Mouse (Mus musculus) liver, embryonic 12.5 days (tissue): ENCODE results near the gene Tmod3. TPM values are rescaled to one million over a fixed set of nuclear protein-coding genes. Genes with fewer than 3 reads are reported as not detected.

ENCODE experiments used
- ATAC-seq: fragments of 200-750 bp; cut with Nextera tagmentation; 2 replicates; pipeline ENCODE4 v1.8.0; 2017; ENCODE audit warnings: moderate number of reproducible peaks, mild to moderate bottlenecking, moderate library complexity
- H3K27ac ChIP-seq: fragments of 300-500 bp; sonication (generic); 2 replicates; pipeline ENCODE4 v1.5.1; 2016; ENCODE audit warnings: mild to moderate bottlenecking
- H3K27me3 ChIP-seq: fragments of 300-500 bp; sonication (generic); replicated peaks from 2 replicates; pipeline ENCODE4 v1.6.1; 2016; ENCODE audit warnings: mild to moderate bottlenecking, moderate library complexity
- H3K36me3 ChIP-seq: fragments of 300-500 bp; sonication (generic); 2 replicates; pipeline ENCODE4 v1.6.1; 2016; ENCODE audit warnings: mild to moderate bottlenecking, moderate library complexity
- H3K4me1 ChIP-seq: fragments of 300-500 bp; sonication (generic); 2 replicates; pipeline ENCODE4 v1.6.1; 2016
- H3K4me2 ChIP-seq: fragments of 300-500 bp; sonication (generic); 2 replicates; pipeline ENCODE4 v1.6.1; 2016; ENCODE audit warnings: mild to moderate bottlenecking, moderate library complexity
- H3K4me3 ChIP-seq: fragments of 300-500 bp; sonication (generic); 2 replicates; pipeline ENCODE4 v1.5.1; 2016; ENCODE audit warnings: mild to moderate bottlenecking, moderate library complexity
- H3K9ac ChIP-seq: fragments of 300-500 bp; sonication (generic); 2 replicates; pipeline ENCODE4 v1.6.1; 2016; ENCODE audit warnings: mild to moderate bottlenecking, moderate library complexity
- H3K9me3 ChIP-seq: fragments of 300-500 bp; sonication (generic); replicated peaks from 2 replicates; pipeline ENCODE4 v1.6.1; 2016; ENCODE audit warnings: mild to moderate bottlenecking, moderate library complexity
- WGBS: fragments of 180-500 bp; shearing (Covaris S2); methylation state at CpG from one replicate; pipeline ENCODE4 v1.1.7; 2016; ENCODE audit not compliant: insufficient replicate concordance; 5-methylcytosine and 5-hydroxymethylcytosine counted together
- polyA plus RNA-seq: library from polyadenylated mRNA; unstranded; fragments of >200 nt; fragmentation: Nextera tagmentation; extraction: Ambion mirVana; gene quantifications from 2 replicates; pipeline ENCODE4 v1.2.1, GENCODE M21; 2016

The Tmod3 gene
- polyA plus RNA-seq, 1 experiment from 2014 or later: 37.6 TPM

DNA sequence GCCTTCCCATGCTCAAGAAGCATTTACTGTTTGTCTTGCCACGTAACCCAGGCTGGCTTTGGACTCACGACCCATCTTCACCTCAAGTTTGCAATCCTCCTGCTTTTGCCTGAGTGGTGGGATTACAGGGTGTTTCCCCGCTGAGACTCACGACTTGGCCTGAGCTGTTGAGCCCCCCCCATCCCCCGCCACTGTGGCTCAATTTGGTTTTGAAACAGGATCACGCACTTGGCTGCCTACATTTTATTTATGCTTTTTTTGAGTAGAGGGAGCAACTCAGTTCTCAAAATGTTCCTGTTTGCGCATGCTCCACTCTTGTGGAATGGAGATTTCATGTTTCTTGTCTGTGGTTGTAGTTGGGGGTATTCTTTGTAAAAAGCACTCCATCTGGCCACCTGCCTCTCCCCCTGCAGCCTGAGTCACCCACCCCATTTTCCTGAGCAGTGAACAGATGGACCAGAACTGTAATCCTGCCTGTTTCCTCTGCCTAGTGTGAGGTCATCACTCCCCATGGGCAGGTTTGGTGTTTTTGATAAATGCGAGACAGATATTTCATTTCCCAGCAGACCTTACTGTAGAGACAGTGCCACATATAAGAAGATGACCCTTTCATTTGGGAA lies 80.2 kb downstream of the Tmod3 start:
- Histone ChIP-seq H3K27me3 (no peaks in the 10 kb centered on the region), H3K36me3 (peaks cover under 1% of the 10 kb centered on the region; the same call in 1 of the 2 replicates), H3K27ac (no peak overlapping the region), H3K9ac (no peak overlapping the region), H3K4me3 (no peak overlapping the region), H3K4me2 (no peak overlapping the region), H3K9me3 (no peaks in the 10 kb centered on the region), H3K4me1 (no peaks in the 10 kb centered on the region)
- 65% methylated on average over 8 of the region's 8 CpGs for WGBS
- ATAC-seq: no peak

- H3K4me1 ChIP-seq: no peaks in the 10 kb centered on the region
- H3K9ac ChIP-seq: no peak overlapping the region
- no peaks in the 10 kb centered on the region for H3K27me3 ChIP-seq
- peaks cover 7% of the 10 kb centered on the region; the same call in 1 of the 2 replicates for H3K36me3 ChIP-seq
- no peak overlapping the region for H3K4me3 ChIP-seq
- no peaks in the 10 kb centered on the region for H3K9me3 ChIP-seq
- 38% methylated on average over 3 of the region's 3 CpGs for WGBS
- no peak overlapping the region for H3K27ac ChIP-seq
- ATAC-seq: no peak
- H3K4me2 ChIP-seq: no peak overlapping the region
Observed at GRCm38 (mm10) chr9:75477212-75477611, 82.2 kb downstream of the Tmod3 start.

- H3K27ac ChIP-seq: no peak overlapping the region
- H3K9ac ChIP-seq: no peak overlapping the region
- no peak overlapping the region for H3K4me2 ChIP-seq
- H3K4me3 ChIP-seq: no peak overlapping the region
- 74% methylated on average over 14 of the region's 14 CpGs for WGBS
- ATAC-seq: no peak
- H3K36me3 ChIP-seq: peaks cover 69% of the 10 kb centered on the region
- no peaks in the 10 kb centered on the region for H3K27me3 ChIP-seq
- H3K9me3 ChIP-seq: no peaks in the 10 kb centered on the region
- no peaks in the 10 kb centered on the region for H3K4me1 ChIP-seq
Observed at GRCm38 (mm10) chr9:75468297-75468696, 91.2 kb downstream of the Tmod3 start.

DNA sequence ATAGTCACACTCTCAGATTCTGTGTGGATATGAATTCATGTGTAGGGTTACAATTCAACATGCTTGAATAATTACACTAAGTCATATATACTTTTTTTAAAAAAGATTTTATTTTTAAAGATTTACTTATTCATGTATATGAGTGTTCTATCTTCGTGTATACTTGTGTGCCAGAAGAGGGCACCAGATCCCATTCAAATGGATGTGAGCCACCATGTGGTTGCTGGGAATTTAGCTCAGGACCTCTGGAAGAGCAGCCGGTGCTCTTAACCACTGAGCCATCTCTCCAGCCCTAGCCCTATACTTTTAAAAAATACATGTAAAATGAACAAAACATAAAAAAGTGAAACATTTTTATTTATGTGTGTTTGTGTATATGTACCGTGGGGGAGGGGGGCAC lies 91.9 kb downstream of the Tmod3 start:
- no peak overlapping the region for H3K9ac ChIP-seq
- WGBS: 80% methylated on average over 3 of the region's 3 CpGs
- H3K4me2 ChIP-seq: no peak overlapping the region
- no peak overlapping the region for H3K4me3 ChIP-seq
- peaks cover 75% of the 10 kb centered on the region for H3K36me3 ChIP-seq
- no peak overlapping the region for H3K27ac ChIP-seq
- ATAC-seq: no peak
- H3K4me1 ChIP-seq: no peaks in the 10 kb centered on the region
- H3K9me3 ChIP-seq: no peaks in the 10 kb centered on the region
- H3K27me3 ChIP-seq: no peaks in the 10 kb centered on the region

- no peak for ATAC-seq
- H3K4me1 ChIP-seq: no peaks in the 10 kb centered on the region
- 77% methylated on average over 4 of the region's 4 CpGs for WGBS
- peaks cover 80% of the 10 kb centered on the region for H3K36me3 ChIP-seq
- no peak overlapping the region for H3K4me2 ChIP-seq
- H3K27ac ChIP-seq: no peak overlapping the region
- H3K4me3 ChIP-seq: no peak overlapping the region
- no peak overlapping the region for H3K9ac ChIP-seq
- H3K27me3 ChIP-seq: no peaks in the 10 kb centered on the region
- H3K9me3 ChIP-seq: no peaks in the 10 kb centered on the region
Observed at GRCm38 (mm10) chr9:75466641-75467040, 92.8 kb downstream of the Tmod3 start.

DNA sequence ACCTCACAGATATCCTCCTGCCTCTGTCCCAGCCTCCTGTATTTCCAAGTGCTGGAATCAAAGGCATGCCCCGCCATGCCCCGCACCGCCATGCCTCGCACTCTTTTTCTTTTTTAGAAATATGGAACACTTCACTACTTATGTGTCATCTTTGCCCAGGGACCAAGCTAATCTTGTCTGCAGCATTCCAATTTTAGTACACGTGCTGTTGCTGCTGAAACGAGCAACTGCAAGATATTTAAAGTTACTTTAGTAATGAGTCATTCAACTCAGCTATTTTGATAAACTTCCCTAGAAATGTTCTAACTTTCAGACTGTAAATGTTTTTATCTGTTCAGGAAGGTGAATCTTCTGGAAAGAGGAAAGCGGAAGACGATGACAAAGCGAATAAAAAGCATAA lies 93.6 kb downstream of the Tmod3 start:
- H3K27ac ChIP-seq: no peak overlapping the region
- H3K4me3 ChIP-seq: no peak overlapping the region
- peaks cover 80% of the 10 kb centered on the region for H3K36me3 ChIP-seq
- no peaks in the 10 kb centered on the region for H3K9me3 ChIP-seq
- 83% methylated on average over 9 of the region's 9 CpGs for WGBS
- no peak for ATAC-seq
- no peak overlapping the region for H3K4me2 ChIP-seq
- no peaks in the 10 kb centered on the region for H3K27me3 ChIP-seq
- H3K9ac ChIP-seq: no peak overlapping the region
- no peaks in the 10 kb centered on the region for H3K4me1 ChIP-seq

DNA sequence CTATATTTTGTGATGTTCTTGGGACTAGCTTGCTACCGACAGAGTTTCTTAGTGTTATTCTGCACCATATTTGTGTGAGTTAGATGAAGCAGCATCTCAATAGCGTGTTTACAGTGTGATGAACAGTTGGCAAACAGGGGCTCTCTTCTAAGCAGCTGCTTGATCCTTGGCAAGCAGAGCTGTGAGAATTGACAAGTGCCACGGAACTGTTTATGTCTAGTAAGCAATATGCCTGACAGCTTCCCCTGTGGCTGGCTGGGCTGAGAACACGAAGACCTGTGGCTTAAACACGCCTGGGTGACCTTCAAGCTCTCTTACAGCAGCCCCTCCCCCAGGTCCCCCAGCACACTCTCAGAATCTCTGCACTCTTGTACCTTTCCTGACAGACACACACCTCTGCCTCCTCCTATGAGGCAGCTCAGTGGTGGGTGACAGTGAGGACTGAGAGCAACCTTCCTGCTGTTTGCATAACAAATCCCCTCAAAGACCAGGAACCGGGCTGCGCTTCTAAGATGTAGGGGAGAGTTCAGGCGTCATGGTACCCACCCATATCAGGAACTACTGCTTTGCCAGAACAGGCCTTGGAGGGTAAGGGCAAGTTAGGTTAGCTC lies 96.3 kb downstream of the Tmod3 start:
- Histone ChIP-seq H3K9ac (no peak overlapping the region), H3K9me3 (no peaks in the 10 kb centered on the region), H3K4me1 (no peaks in the 10 kb centered on the region), H3K27me3 (no peaks in the 10 kb centered on the region), H3K4me2 (no peak overlapping the region), H3K27ac (no peak overlapping the region), H3K4me3 (no peak overlapping the region), H3K36me3 (peaks cover 96% of the 10 kb centered on the region)
- no peak for ATAC-seq
- WGBS: 79% methylated on average over 8 of the region's 8 CpGs

GRCm38 (mm10) chr9:75455684-75456083 lies 103.8 kb downstream of the Tmod3 start:
- H3K9me3 ChIP-seq: no peaks in the 10 kb centered on the region
- ATAC-seq: no peak
- WGBS: 72% methylated on average over 10 of the region's 10 CpGs
- H3K4me2 ChIP-seq: no peak overlapping the region
- H3K9ac ChIP-seq: no peak overlapping the region
- no peaks in the 10 kb centered on the region for H3K4me1 ChIP-seq
- no peaks in the 10 kb centered on the region for H3K27me3 ChIP-seq
- no peak overlapping the region for H3K27ac ChIP-seq
- H3K4me3 ChIP-seq: no peak overlapping the region
- peaks cover 96% of the 10 kb centered on the region for H3K36me3 ChIP-seq

DNA sequence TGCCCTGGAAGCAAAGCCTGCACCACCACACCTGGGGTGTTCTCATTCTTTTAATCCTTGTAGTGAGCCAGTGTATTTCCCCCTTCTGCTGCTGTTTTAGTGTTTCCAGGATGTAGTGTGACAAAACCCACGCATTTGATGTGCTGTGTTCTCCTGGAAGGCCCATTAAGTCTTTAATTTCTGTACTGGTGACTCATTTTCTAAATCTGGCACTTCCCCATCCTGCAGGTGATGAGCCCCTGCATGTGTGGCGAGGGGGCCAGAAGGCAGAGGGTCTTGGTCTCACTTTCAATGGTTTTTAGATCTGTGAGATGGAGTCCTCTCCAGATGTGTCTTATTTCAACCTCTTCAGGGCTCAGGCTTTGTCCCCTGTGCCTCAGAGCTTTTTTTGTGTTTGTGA lies 105.5 kb downstream of the Tmod3 start:
- Histone ChIP-seq H3K9ac (no peak overlapping the region), H3K4me1 (no peaks in the 10 kb centered on the region), H3K27ac (no peak overlapping the region), H3K36me3 (peaks cover 95% of the 10 kb centered on the region), H3K4me3 (no peak overlapping the region), H3K4me2 (no peak overlapping the region), H3K9me3 (no peaks in the 10 kb centered on the region), H3K27me3 (no peaks in the 10 kb centered on the region)
- WGBS: 75% methylated on average over 2 of the region's 2 CpGs
- ATAC-seq: no peak

- no peak overlapping the region for H3K27ac ChIP-seq
- no peak for ATAC-seq
- H3K4me2 ChIP-seq: no peak overlapping the region
- no peaks in the 10 kb centered on the region for H3K27me3 ChIP-seq
- peaks cover 80% of the 10 kb centered on the region for H3K36me3 ChIP-seq
- peaks cover 7% of the 10 kb centered on the region for H3K4me1 ChIP-seq
- H3K9me3 ChIP-seq: no peaks in the 10 kb centered on the region
- 82% methylated on average over 3 of the region's 3 CpGs for WGBS
- H3K4me3 ChIP-seq: no peak overlapping the region
- no peak overlapping the region for H3K9ac ChIP-seq
Observed at GRCm38 (mm10) chr9:75448021-75448420, 111.4 kb downstream of the Tmod3 start.
